Mouse (Mus musculus) bone marrow, adult 2 months (tissue): ENCODE data around the gene Fam174a.

ENCODE experiments used
- CTCF ChIP-seq: fragments of 200-500 bp; IDR thresholded peaks from 2 replicates; pipeline ENCODE4 v1.5.1; 2011; ENCODE audit warnings: low read length, control low read depth; ENCODE audit not compliant: control insufficient read depth, insufficient read depth
- POLR2A ChIP-seq: fragments of 200-500 bp; IDR thresholded peaks from 2 replicates; pipeline ENCODE4 v1.6.1; 2011; ENCODE audit warnings: low read depth, mild to moderate bottlenecking, control low read depth, low read length, borderline replicate concordance; ENCODE audit not compliant: control insufficient read depth

GRCm38 (mm10) chr1:95339618-95340017, 26.2 kb downstream of the Fam174a start:
- TF ChIP-seq POLR2A (no peak), CTCF (no peak)
